Mouse (Mus musculus) E14TG2a.4 (cell line): ENCODE measurements around the gene Dmd.

Experiments used
- CTCF ChIP-seq: conservative IDR thresholded peaks from 2 replicates; pipeline ENCODE4 v1.5.1; 2014; ENCODE audit warnings: low read length
- NANOG ChIP-seq: IDR thresholded peaks from 2 replicates; pipeline ENCODE4 v1.6.1; 2014; ENCODE audit warnings: borderline replicate concordance, low read length, mixed read lengths
- POU5F1 ChIP-seq: IDR thresholded peaks from 2 replicates; pipeline ENCODE4 v1.6.1; 2014; ENCODE audit warnings: low read length, borderline replicate concordance

GRCm38 (mm10) chrX:85041466-85042058 lies 2092.9 kb downstream of the Dmd start:
- TF ChIP-seq CTCF (no peak), POU5F1 (no peak), NANOG (no peak)
